In genomic region chr13:117286939-117287338, GRCm38 (mm10) we compare ENCODE assay signal across 13 mouse cellular contexts.
DNase-seq lines count a peak whose midpoint lies in the region; ATAC-seq and TF ChIP-seq lines count a peak whose summit lies in the region.
"Had no signal": no experiment of that assay in that cellular context is flagged by ENCODE, and none has a peak within 500 bp of the region (broad histone marks: within the 10 kb centered on the region; RNA-seq: fewer than 3 reads in every experiment).

No protein-coding gene starts in this region.

- H3K9me3 ChIP-seq in hindbrain, postnatal 0 days (ENCODE audit: low read length), result no peaks in the 10 kb centered on the region
- H3K9me3 ChIP-seq in hindbrain, embryonic 10.5 days, result no peaks in the 10 kb centered on the region
- H3K9me3 ChIP-seq: forebrain, embryonic 15.5 days; hindbrain, embryonic 12.5 days; kidney, embryonic 15.5 days; megakaryocyte, embryonic 14.5 days had no signal

- no peak overlapping the region for H3K4me2 ChIP-seq in hindbrain, postnatal 0 days (ENCODE audit: low read depth, low read length)
- H3K4me2 ChIP-seq: forebrain, embryonic 15.5 days; hindbrain, embryonic 12.5 days; kidney, embryonic 15.5 days had no signal

- no peaks in the 10 kb centered on the region for H3K4me1 ChIP-seq in hindbrain, postnatal 0 days (ENCODE audit: insufficient read depth, low read length)
- peaks cover 3% of the 10 kb centered on the region; the same call in 1 of the 2 replicates for H3K4me1 ChIP-seq in hindbrain, embryonic 10.5 days (replicated peaks)
- H3K4me1 ChIP-seq: hindbrain, embryonic 12.5 days; kidney, embryonic 15.5 days had no signal

- H3K27ac ChIP-seq in hindbrain, postnatal 0 days, result no peak overlapping the region
- H3K27ac ChIP-seq in hindbrain, embryonic 10.5 days, result no peak overlapping the region
- H3K27ac ChIP-seq: forebrain, embryonic 15.5 days; hindbrain, embryonic 12.5 days; kidney, embryonic 15.5 days had no signal

- H3K9ac ChIP-seq in hindbrain, postnatal 0 days (replicated peaks; ENCODE audit: low read length), result no peak overlapping the region
- H3K9ac ChIP-seq: forebrain, embryonic 15.5 days; hindbrain, embryonic 12.5 days; kidney, embryonic 15.5 days had no signal

- intact Hi-C loops in left cerebral cortex, postnatal 14 days (cut with DNase I), result no loop called here

- peak; percentile 28 for TF ChIP-seq CTCF in hindbrain, postnatal 0 days (IDR thresholded peaks at IDR 0.05; ENCODE audit: low read depth)

- DNase-seq in hindbrain, postnatal 0 days (ENCODE audit: low spot score), result no peak
- no peak for DNase-seq in hindbrain, embryonic 10.5 days (ENCODE audit: low spot score)
- DNase-seq in 3T3-L1 (ENCODE audit: low read depth, low spot score) (peak; percentile 16), ES-CJ7 (ENCODE audit: low read depth, low spot score) (peak; percentile 19)
- DNase-seq in naive thymus-derived CD4-positive, alpha-beta T cell, adult 2 months (ENCODE audit: low read depth), result peak; percentile 67
- DNase-seq in urinary bladder, adult 2 months (ENCODE audit: low spot score), result no peak
- DNase-seq in left cerebral cortex, postnatal 14 days (ENCODE audit: low spot score in 2 of 2), result no peak
- DNase-seq in urinary bladder, postnatal 36 days (ENCODE audit: low spot score in 2 of 2), result no peak
- DNase-seq: heart, adult 18-20 months had no signal

- ATAC-seq in hindbrain, postnatal 0 days, result no peak
- ATAC-seq: forebrain, embryonic 15.5 days had no signal

- H3K36me3 ChIP-seq in hindbrain, postnatal 0 days (ENCODE audit: insufficient read depth, low read length), result no peaks in the 10 kb centered on the region
- H3K36me3 ChIP-seq in hindbrain, embryonic 10.5 days, result no peaks in the 10 kb centered on the region
- H3K36me3 ChIP-seq: forebrain, embryonic 15.5 days; hindbrain, embryonic 12.5 days; kidney, embryonic 15.5 days had no signal

- H3K27me3 ChIP-seq in hindbrain, postnatal 0 days (ENCODE audit: insufficient read depth, low read length), result no peaks in the 10 kb centered on the region
- no peaks in the 10 kb centered on the region for H3K27me3 ChIP-seq in hindbrain, embryonic 10.5 days (ENCODE audit: insufficient read depth, poor library complexity, severe bottlenecking)
- H3K27me3 ChIP-seq: forebrain, embryonic 15.5 days; hindbrain, embryonic 12.5 days; kidney, embryonic 15.5 days; megakaryocyte, embryonic 14.5 days had no signal

- no peak overlapping the region for H3K4me3 ChIP-seq in hindbrain, postnatal 0 days (ENCODE audit: low read length)
- no peak overlapping the region for H3K4me3 ChIP-seq in hindbrain, embryonic 10.5 days
- H3K4me3 ChIP-seq: forebrain, embryonic 15.5 days; hindbrain, embryonic 12.5 days; kidney, embryonic 15.5 days; megakaryocyte, embryonic 14.5 days had no signal

- 96% methylated on average over 2 of the region's 2 CpGs for WGBS in hindbrain, postnatal 0 days
- 87% methylated on average over 2 of the region's 2 CpGs for WGBS in hindbrain, embryonic 10.5 days

Comparison
In these comparisons a context has a peak if more than half of its experiments do, and no peak if none do; other contexts are left out.
1. DNase-seq: peak in 3T3-L1 (single experiment), ES-CJ7 (single experiment) and naive thymus-derived CD4-positive, alpha-beta T cell, adult 2 months (single experiment); none in hindbrain, postnatal 0 days (single experiment), hindbrain, embryonic 10.5 days (single experiment), urinary bladder, adult 2 months (single experiment), left cerebral cortex, postnatal 14 days (0 of 2) and urinary bladder, postnatal 36 days (0 of 2).